Mouse (Mus musculus): ENCODE measurements around the gene Ddx56. TPM values are rescaled to one million over a fixed set of nuclear protein-coding genes. Genes with fewer than 3 reads are reported as not detected.

Gene Ddx56
- polyA plus RNA-seq, 1 experiment from 2014 or later, result 33.8 TPM

DNA sequence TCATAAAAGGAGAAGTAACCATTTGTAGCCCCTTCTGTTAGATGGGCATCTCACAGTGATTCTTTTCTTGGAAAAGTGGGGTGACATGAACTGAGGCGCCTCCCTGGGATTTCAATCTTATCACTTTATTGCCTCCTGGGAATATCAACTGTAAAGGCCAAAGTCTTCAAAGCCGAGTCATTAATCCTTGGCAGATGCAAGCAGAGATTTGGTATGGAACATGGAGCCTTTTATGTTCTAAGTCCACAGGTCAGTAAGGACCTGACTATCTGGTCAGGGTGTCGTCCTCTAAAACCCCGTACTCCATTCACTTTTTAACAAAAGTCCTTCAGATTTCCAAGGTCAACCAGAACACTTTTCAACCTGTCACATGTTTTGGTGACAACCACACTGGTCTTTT lies 14.7 kb downstream of the Ddx56 start:
- Histone ChIP-seq H3K9ac (replicated peaks) (no peak overlapping the region), H3K27me3 (ENCODE audit: insufficient read depth, low read length) (no peaks in the 10 kb centered on the region), H3K27ac (ENCODE audit: low read depth) (no peak overlapping the region), H3K4me1 (ENCODE audit: insufficient read depth) (no peaks in the 10 kb centered on the region), H3K4me2 (ENCODE audit: low read depth, low read length) (no peak overlapping the region), H3K36me3 (replicated peaks; ENCODE audit: insufficient read depth, low read length) (peaks cover 4% of the 10 kb centered on the region; the same call in 1 of the 2 replicates), H3K9me3 (ENCODE audit: low read length) (no peaks in the 10 kb centered on the region), H3K4me3 (ENCODE audit: low read depth, low read length) (no peak overlapping the region)
- DNase-seq (no peak), ATAC-seq (no peak)
- 80% methylated on average over 4 of the region's 4 CpGs for WGBS (ENCODE audit: insufficient replicate concordance)
- TF ChIP-seq CTCF (IDR thresholded peaks at IDR 0.05; ENCODE audit: low read depth), result no peak
- no peak for TF ChIP-seq EP300 (IDR thresholded peaks at IDR 0.05; ENCODE audit: low read depth)

DNA sequence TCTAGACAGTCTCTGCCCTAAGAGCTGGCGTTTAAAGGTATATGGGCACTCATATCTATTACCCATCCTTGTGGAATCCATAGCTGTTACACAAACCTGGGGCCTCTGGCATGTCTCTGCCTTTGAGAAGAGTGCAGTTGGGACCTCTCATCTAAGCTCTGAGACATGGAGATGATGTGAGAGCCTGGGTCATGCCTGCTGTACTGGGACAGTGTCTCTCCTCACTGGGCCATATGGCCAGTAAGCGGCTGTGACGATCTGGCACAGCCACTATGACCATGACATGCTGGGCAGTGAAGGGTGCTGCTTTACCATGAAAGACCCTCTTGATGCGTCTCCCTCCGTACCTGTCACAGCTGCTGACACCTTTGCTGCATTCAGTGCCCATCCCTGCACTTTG lies 15.3 kb downstream of the Ddx56 start:
- Histone ChIP-seq H3K4me2 (ENCODE audit: low read depth, low read length) (no peak overlapping the region), H3K4me3 (ENCODE audit: low read depth, low read length) (no peak overlapping the region), H3K27me3 (ENCODE audit: insufficient read depth, low read length) (no peaks in the 10 kb centered on the region), H3K27ac (ENCODE audit: low read depth) (no peak overlapping the region), H3K9ac (replicated peaks) (no peak overlapping the region), H3K4me1 (ENCODE audit: insufficient read depth) (no peaks in the 10 kb centered on the region), H3K9me3 (ENCODE audit: low read length) (no peaks in the 10 kb centered on the region), H3K36me3 (replicated peaks; ENCODE audit: insufficient read depth, low read length) (no peaks in the 10 kb centered on the region)
- WGBS (ENCODE audit: insufficient replicate concordance), result 78% methylated on average over 5 of the region's 5 CpGs
- TF ChIP-seq CTCF (IDR thresholded peaks at IDR 0.05; ENCODE audit: low read depth) (no peak), EP300 (IDR thresholded peaks at IDR 0.05; ENCODE audit: low read depth) (no peak)
- DNase-seq (no peak), ATAC-seq (no peak)

- Histone ChIP-seq H3K27ac (ENCODE audit: low read depth) (no peak overlapping the region), H3K27me3 (ENCODE audit: insufficient read depth, low read length) (no peaks in the 10 kb centered on the region), H3K36me3 (replicated peaks; ENCODE audit: insufficient read depth, low read length) (no peaks in the 10 kb centered on the region), H3K4me3 (ENCODE audit: low read depth, low read length) (no peak overlapping the region), H3K4me1 (ENCODE audit: insufficient read depth) (no peaks in the 10 kb centered on the region), H3K4me2 (ENCODE audit: low read depth, low read length) (no peak overlapping the region), H3K9ac (replicated peaks) (no peak overlapping the region), H3K9me3 (ENCODE audit: low read length) (no peaks in the 10 kb centered on the region)
- no peak for DNase-seq
- WGBS (ENCODE audit: insufficient replicate concordance), result 63% methylated on average over 19 of the region's 19 CpGs
- no peak for TF ChIP-seq EP300 (IDR thresholded peaks at IDR 0.05; ENCODE audit: low read depth)
- no peak for TF ChIP-seq CTCF (IDR thresholded peaks at IDR 0.05; ENCODE audit: low read depth)
- no peak for ATAC-seq
Observed at GRCm38 (mm10) chr11:6244707-6245106, 22.9 kb downstream of the Ddx56 start.

- no peak overlapping the region for H3K4me2 ChIP-seq (ENCODE audit: low read depth, low read length)
- H3K9ac ChIP-seq (replicated peaks), result no peak overlapping the region
- no peak overlapping the region for H3K4me3 ChIP-seq (ENCODE audit: low read depth, low read length)
- ATAC-seq, result no peak
- no peak for DNase-seq
- WGBS (ENCODE audit: insufficient replicate concordance), result 72% methylated on average over 4 of the region's 4 CpGs
- H3K27me3 ChIP-seq (ENCODE audit: insufficient read depth, low read length), result no peaks in the 10 kb centered on the region
- H3K9me3 ChIP-seq (ENCODE audit: low read length), result peaks cover 4% of the 10 kb centered on the region; the same call in 1 of the 2 replicates
- H3K4me1 ChIP-seq (ENCODE audit: insufficient read depth), result no peaks in the 10 kb centered on the region
- no peak overlapping the region for H3K27ac ChIP-seq (ENCODE audit: low read depth)
- H3K36me3 ChIP-seq (replicated peaks; ENCODE audit: insufficient read depth, low read length), result no peaks in the 10 kb centered on the region
- TF ChIP-seq CTCF (IDR thresholded peaks at IDR 0.05; ENCODE audit: low read depth) (no peak), EP300 (IDR thresholded peaks at IDR 0.05; ENCODE audit: low read depth) (no peak)
Observed at GRCm38 (mm10) chr11:6233025-6233424, 34.5 kb downstream of the Ddx56 start.

DNA sequence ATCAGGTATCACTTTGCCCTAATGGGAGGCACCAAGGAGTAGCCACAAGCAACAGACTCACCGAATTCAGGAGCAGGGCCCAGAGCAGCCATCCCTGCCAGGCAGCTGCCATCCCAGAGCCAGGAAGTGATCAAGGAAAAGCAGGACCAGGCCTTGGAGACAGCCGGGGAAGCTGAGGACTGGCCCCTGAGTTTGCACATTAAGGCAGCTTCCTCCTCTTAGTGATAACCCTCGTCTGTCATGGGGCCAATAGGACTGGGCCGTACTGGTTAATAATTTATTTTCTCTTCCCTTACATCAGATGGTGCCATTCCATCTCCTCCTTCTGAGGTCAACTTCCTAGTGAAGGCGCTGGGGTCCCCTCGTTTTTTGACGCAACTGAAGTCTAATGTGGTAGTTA lies 37.6 kb downstream of the Ddx56 start, which contains the start of gene Npc1l1:
Npc1l1 (minus strand) TSS at position 132 of the 400 bp plus-strand sequence.
- no peak within 1 kb of the TSS for H3K9ac ChIP-seq (replicated peaks)
- TF ChIP-seq EP300 (IDR thresholded peaks at IDR 0.05; ENCODE audit: low read depth), result no peak
- no peak for TF ChIP-seq CTCF (IDR thresholded peaks at IDR 0.05; ENCODE audit: low read depth)
- no peaks in the 10 kb centered on the region for H3K36me3 ChIP-seq (replicated peaks; ENCODE audit: insufficient read depth, low read length)
- peaks cover 2% of the 10 kb centered on the region; the same call in 1 of the 2 replicates for H3K9me3 ChIP-seq (ENCODE audit: low read length)
- DNase-seq, result no peak
- 61% methylated on average over 7 of the region's 7 CpGs for WGBS (ENCODE audit: insufficient replicate concordance)
- no peak for ATAC-seq
- H3K4me3 ChIP-seq (ENCODE audit: low read depth, low read length), result no peak within 1 kb of the TSS
- no peaks in the 10 kb centered on the region for H3K27me3 ChIP-seq (ENCODE audit: insufficient read depth, low read length)
- H3K4me2 ChIP-seq (ENCODE audit: low read depth, low read length), result no peak within 1 kb of the TSS
- H3K27ac ChIP-seq (ENCODE audit: low read depth), result no peak within 1 kb of the TSS
- no peaks in the 10 kb centered on the region for H3K4me1 ChIP-seq (ENCODE audit: insufficient read depth)

- TF ChIP-seq EP300 (IDR thresholded peaks at IDR 0.05; ENCODE audit: low read depth) (no peak), CTCF (IDR thresholded peaks at IDR 0.05; ENCODE audit: low read depth) (no peak)
- no peaks in the 10 kb centered on the region for H3K27me3 ChIP-seq (ENCODE audit: insufficient read depth, low read length)
- H3K9me3 ChIP-seq (ENCODE audit: low read length), result no peaks in the 10 kb centered on the region
- ATAC-seq (no peak), DNase-seq (no peak)
- no peaks in the 10 kb centered on the region for H3K4me1 ChIP-seq (ENCODE audit: insufficient read depth)
- H3K36me3 ChIP-seq (replicated peaks; ENCODE audit: insufficient read depth, low read length), result no peaks in the 10 kb centered on the region
- H3K27ac ChIP-seq (ENCODE audit: low read depth), result no peak overlapping the region
- 75% methylated on average over 14 of the region's 14 CpGs for WGBS (ENCODE audit: insufficient replicate concordance)
- H3K4me2 ChIP-seq (ENCODE audit: low read depth, low read length), result no peak overlapping the region
- no peak overlapping the region for H3K9ac ChIP-seq (replicated peaks)
- H3K4me3 ChIP-seq (ENCODE audit: low read depth, low read length), result no peak overlapping the region
Observed at GRCm38 (mm10) chr11:6224541-6225229, 42.9 kb downstream of the Ddx56 start.
